Mouse (Mus musculus): Measurements from ENCODE around the gene Adig. TPM values are rescaled to one million over a fixed set of nuclear protein-coding genes. Genes with fewer than 3 reads are reported as not detected.

The Adig gene
- polyA plus RNA-seq (2012; rRNA removed) = not detected in 2 replicates

DNA sequence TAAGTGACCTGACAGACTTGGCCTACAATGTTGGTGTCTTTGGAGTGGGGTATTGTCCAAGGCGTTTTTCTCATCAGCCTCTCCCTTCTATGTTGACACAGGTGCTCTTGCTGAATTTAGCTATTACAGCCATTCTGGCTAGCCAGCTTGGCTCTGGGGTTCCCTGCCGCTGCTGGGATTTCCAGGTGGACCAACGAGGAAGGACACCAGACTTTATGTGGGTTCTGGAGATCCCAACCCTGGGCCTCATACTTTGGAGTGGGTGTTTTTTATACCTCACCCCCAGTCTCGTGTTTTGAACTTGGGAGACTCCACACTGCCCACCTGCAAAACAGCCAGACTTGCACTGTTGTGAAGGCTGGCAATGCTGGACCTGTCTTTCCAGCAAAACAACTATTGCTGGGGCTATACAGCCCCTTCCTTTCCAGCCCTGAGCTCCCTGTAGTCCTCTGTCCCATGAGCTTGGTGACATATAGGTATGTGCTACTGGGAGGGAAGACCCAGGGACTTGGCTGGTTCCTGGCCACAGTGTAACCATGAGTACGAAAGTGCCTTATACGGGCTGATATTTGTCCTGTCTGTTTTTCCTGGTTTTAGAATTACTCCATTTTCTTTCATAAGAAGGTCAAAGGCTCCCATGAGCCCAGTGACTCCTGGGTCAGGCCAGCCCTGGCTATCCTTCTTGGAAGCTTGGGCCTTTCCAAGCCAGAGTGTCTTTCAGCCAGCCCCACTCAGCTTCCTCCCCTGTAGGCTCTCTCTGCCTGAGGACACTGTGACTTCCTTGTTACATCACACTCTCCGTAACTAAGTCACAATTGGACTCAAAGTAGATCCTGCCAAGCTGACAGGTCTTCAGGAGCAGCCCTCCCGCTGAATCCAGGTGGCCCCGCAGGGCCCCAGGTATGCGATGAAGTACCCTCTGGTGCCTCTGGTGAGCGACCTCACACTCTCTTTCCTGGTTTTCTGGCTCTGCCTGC lies at the start of gene Adig:
TSS of gene Adig (plus strand) at position 777 of the 977 bp plus-strand sequence.
- Histone ChIP-seq H3K27ac (ENCODE audit: insufficient read depth, low read length) (no peak within 1 kb of the TSS), H3K4me3 (ENCODE audit: insufficient read depth, low read length) (no peak within 1 kb of the TSS), H3K4me1 (ENCODE audit: control insufficient read depth, insufficient read depth, low read length) (no peaks in the 10 kb centered on the region)
- TF ChIP-seq POLR2A (IDR thresholded peaks at IDR 0.05; ENCODE audit: extremely low read depth, insufficient read depth, low read length) (no peak), CTCF (IDR thresholded peaks at IDR 0.05; ENCODE audit: extremely low read depth, insufficient read depth, low read length) (no peak)

DNA sequence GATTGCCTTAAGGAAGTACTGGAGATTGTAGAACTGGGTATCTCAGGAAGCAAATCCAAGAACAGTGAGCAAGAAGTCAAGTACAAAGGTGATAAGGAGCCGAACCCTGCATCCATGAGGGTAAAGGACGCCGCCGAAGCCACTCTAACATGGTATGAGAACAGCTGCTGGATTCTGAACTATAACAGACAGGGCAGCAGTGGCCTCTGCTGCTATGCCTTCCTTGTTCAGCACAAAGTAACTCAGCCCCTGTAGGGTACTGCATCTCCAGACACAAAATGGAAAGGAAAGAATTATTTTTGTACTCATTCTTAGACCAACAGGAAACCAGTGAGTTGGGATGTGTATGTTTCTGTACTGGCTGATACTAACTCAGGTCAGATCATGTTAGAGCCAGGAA lies 46.0 kb upstream of the Adig start:
- no peaks in the 10 kb centered on the region for H3K4me1 ChIP-seq (ENCODE audit: control insufficient read depth, insufficient read depth, low read length)
- H3K27ac ChIP-seq (ENCODE audit: insufficient read depth, low read length) = no peak overlapping the region
- TF ChIP-seq POLR2A (IDR thresholded peaks at IDR 0.05; ENCODE audit: extremely low read depth, insufficient read depth, low read length) (no peak), CTCF (IDR thresholded peaks at IDR 0.05; ENCODE audit: extremely low read depth, insufficient read depth, low read length) (no peak)
- no peak overlapping the region for H3K4me3 ChIP-seq (ENCODE audit: insufficient read depth, low read length)

DNA sequence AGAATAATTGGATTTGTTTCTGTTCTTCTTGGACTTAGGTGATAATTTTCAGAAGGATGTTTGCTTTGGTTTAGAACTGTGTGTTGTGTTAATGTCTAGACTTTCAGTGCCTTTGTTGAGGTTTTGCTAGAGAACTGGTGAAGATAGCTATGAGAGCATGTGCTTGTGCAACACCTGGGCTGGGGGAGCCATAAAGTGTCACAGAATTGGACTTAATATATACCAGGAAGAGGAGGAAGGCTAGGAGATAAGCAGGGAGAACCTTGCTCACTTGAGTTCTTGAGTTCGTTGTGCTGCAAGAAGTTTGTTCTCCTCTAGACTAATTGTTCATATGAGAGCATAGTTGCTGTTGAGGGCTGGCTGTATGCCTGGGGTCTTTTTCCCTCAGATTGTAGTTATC lies 44.8 kb upstream of the Adig start:
- no peaks in the 10 kb centered on the region for H3K4me1 ChIP-seq (ENCODE audit: control insufficient read depth, insufficient read depth, low read length)
- no peak for TF ChIP-seq CTCF (IDR thresholded peaks at IDR 0.05; ENCODE audit: extremely low read depth, insufficient read depth, low read length)
- no peak for TF ChIP-seq POLR2A (IDR thresholded peaks at IDR 0.05; ENCODE audit: extremely low read depth, insufficient read depth, low read length)
- H3K27ac ChIP-seq (ENCODE audit: insufficient read depth, low read length) = no peak overlapping the region
- H3K4me3 ChIP-seq (ENCODE audit: insufficient read depth, low read length) = no peak overlapping the region

DNA sequence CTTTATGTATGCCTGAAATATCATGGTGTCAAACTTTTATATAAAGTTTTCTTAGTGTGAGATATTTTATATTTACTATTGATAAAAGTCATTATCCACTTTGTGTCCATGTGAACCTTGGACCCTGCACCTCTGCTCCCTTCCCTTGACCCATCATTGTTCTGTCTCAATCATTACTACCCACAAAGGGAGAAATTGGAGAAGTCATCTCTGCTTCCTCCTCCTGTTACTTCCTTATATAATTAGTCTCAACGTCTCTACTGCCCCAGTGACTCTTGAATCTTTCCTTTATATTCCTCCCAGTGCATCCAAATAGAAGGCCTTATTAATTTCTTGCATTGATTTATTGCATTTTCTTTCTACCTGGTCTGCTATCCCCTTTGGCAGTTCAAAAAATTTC lies 40.0 kb upstream of the Adig start:
- TF ChIP-seq POLR2A (IDR thresholded peaks at IDR 0.05; ENCODE audit: extremely low read depth, insufficient read depth, low read length) (no peak), CTCF (IDR thresholded peaks at IDR 0.05; ENCODE audit: extremely low read depth, insufficient read depth, low read length) (no peak)
- Histone ChIP-seq H3K4me1 (ENCODE audit: control insufficient read depth, insufficient read depth, low read length) (no peaks in the 10 kb centered on the region), H3K4me3 (ENCODE audit: insufficient read depth, low read length) (no peak overlapping the region), H3K27ac (ENCODE audit: insufficient read depth, low read length) (no peak overlapping the region)

- Histone ChIP-seq H3K4me3 (ENCODE audit: insufficient read depth, low read length) (no peak overlapping the region), H3K4me1 (ENCODE audit: control insufficient read depth, insufficient read depth, low read length) (peaks cover 3% of the 10 kb centered on the region), H3K27ac (ENCODE audit: insufficient read depth, low read length) (peak overlapping the region; percentile 81; the same call in 1 of the 2 replicates)
- TF ChIP-seq POLR2A (IDR thresholded peaks at IDR 0.05; ENCODE audit: extremely low read depth, insufficient read depth, low read length) = no peak
- no peak for TF ChIP-seq CTCF (IDR thresholded peaks at IDR 0.05; ENCODE audit: extremely low read depth, insufficient read depth, low read length)
Measured at GRCm38 (mm10) chr2:158474159-158474558, 28.3 kb upstream of the Adig start.

DNA sequence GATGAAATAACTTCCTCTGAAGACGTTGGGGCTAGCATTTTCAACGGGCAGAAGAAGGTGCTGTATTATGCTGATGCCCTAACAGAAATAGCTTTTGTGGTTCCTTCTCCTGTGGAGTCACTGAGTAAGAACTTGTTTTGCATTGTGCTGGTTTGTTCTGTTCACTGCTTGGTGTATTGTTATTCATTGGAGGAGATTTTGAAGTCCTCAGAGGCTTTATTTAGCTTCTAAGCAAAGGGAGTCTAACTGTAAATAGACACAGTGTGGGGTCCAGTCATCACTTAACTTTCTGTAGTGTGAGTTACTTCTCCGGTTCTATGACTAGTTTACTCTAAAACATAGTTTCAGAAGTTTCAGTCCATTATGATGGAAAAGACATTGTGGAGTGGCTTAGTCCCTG lies 24.8 kb upstream of the Adig start:
- H3K27ac ChIP-seq (ENCODE audit: insufficient read depth, low read length) = no peak overlapping the region
- TF ChIP-seq CTCF (IDR thresholded peaks at IDR 0.05; ENCODE audit: extremely low read depth, insufficient read depth, low read length) (no peak), POLR2A (IDR thresholded peaks at IDR 0.05; ENCODE audit: extremely low read depth, insufficient read depth, low read length) (no peak)
- no peak overlapping the region for H3K4me3 ChIP-seq (ENCODE audit: insufficient read depth, low read length)
- H3K4me1 ChIP-seq (ENCODE audit: control insufficient read depth, insufficient read depth, low read length) = peaks cover 3% of the 10 kb centered on the region

DNA sequence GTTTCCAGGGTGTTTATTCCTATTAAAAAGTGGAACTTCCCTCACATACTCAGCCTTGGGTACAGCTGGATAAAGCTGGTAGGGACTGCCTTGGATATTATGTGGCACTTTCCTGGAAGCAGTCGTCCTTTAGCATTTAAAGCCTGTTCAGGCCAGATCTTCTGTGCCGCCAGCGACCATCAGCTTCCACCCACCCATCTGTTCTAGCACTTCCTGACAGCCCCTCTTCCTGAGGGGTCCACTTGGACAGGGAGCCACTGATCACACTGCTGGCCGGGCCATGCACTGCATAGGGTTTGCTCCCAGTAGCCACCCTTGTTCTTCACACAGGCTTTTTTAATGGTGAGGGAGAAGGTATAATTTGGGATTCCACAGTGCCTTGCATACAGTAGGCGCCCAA lies 4.0 kb upstream of the Adig start:
- Histone ChIP-seq H3K27ac (ENCODE audit: insufficient read depth, low read length) (no peak overlapping the region), H3K4me3 (ENCODE audit: insufficient read depth, low read length) (no peak overlapping the region), H3K4me1 (ENCODE audit: control insufficient read depth, insufficient read depth, low read length) (no peaks in the 10 kb centered on the region)
- no peak for TF ChIP-seq POLR2A (IDR thresholded peaks at IDR 0.05; ENCODE audit: extremely low read depth, insufficient read depth, low read length)
- no peak for TF ChIP-seq CTCF (IDR thresholded peaks at IDR 0.05; ENCODE audit: extremely low read depth, insufficient read depth, low read length)

GRCm38 (mm10) chr2:158503226-158503625 lies 814 bp downstream of the Adig start:
- no peak overlapping the region for H3K4me3 ChIP-seq (ENCODE audit: insufficient read depth, low read length)
- H3K4me1 ChIP-seq (ENCODE audit: control insufficient read depth, insufficient read depth, low read length) = no peaks in the 10 kb centered on the region

DNA sequence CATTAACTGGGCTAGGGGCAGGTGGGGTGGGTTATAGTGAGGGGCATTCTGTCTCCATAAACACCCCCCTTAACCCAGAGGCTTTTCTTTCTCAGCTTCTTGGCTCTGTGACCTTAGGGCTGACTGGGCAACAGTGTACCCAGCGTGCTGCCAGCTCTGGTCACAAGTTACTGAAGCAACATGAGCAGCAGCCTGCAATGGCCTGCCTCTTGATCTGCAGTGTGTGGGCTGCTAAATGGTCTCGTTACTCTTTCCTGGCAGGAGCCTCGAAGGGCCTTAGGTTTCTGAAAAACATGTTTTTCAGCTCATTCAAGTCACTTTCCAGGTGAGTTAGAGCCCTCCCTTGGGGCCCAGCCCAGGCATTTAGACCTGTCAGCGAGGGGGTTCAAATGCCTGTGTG lies 1.3 kb downstream of the Adig start:
- no peak for TF ChIP-seq POLR2A (IDR thresholded peaks at IDR 0.05; ENCODE audit: extremely low read depth, insufficient read depth, low read length)
- no peak for TF ChIP-seq CTCF (IDR thresholded peaks at IDR 0.05; ENCODE audit: extremely low read depth, insufficient read depth, low read length)
- H3K4me3 ChIP-seq (ENCODE audit: insufficient read depth, low read length) = no peak overlapping the region
- H3K4me1 ChIP-seq (ENCODE audit: control insufficient read depth, insufficient read depth, low read length) = no peaks in the 10 kb centered on the region
- H3K27ac ChIP-seq (ENCODE audit: insufficient read depth, low read length) = no peak overlapping the region

More at GRCm38 (mm10) chr2:158503226-158503625, 814 bp downstream of the Adig start:
- TF ChIP-seq POLR2A (IDR thresholded peaks at IDR 0.05; ENCODE audit: extremely low read depth, insufficient read depth, low read length) (no peak), CTCF (IDR thresholded peaks at IDR 0.05; ENCODE audit: extremely low read depth, insufficient read depth, low read length) (no peak)
- H3K27ac ChIP-seq (ENCODE audit: insufficient read depth, low read length) = no peak overlapping the region

GRCm38 (mm10) chr2:158506475-158506874 lies 4.1 kb downstream of the Adig start:
- TF ChIP-seq POLR2A (IDR thresholded peaks at IDR 0.05; ENCODE audit: extremely low read depth, insufficient read depth, low read length) (no peak), CTCF (IDR thresholded peaks at IDR 0.05; ENCODE audit: extremely low read depth, insufficient read depth, low read length) (no peak)
- H3K4me3 ChIP-seq (ENCODE audit: insufficient read depth, low read length) = no peak overlapping the region

More at GRCm38 (mm10) chr2:158506475-158506874, 4.1 kb downstream of the Adig start:
- Histone ChIP-seq H3K4me1 (ENCODE audit: control insufficient read depth, insufficient read depth, low read length) (no peaks in the 10 kb centered on the region), H3K27ac (ENCODE audit: insufficient read depth, low read length) (no peak overlapping the region)
